Mouse (Mus musculus) lung, postnatal 0 days (tissue): Measurements from ENCODE around the gene Rbfox1.

Experiments used
- CTCF ChIP-seq: IDR thresholded peaks from 2 replicates; pipeline ENCODE4 v1.5.1; 2016; ENCODE audit warnings: antibody characterized with exemption, mild to moderate bottlenecking
- EP300 ChIP-seq: IDR thresholded peaks from 2 replicates; pipeline ENCODE4 v1.6.1; 2016; ENCODE audit warnings: antibody characterized with exemption, mild to moderate bottlenecking, control low read depth

- TF ChIP-seq CTCF (no peak), EP300 (no peak)
Measured at GRCm38 (mm10) chr16:6993180-6993579, 1108.0 kb downstream of the Rbfox1 start.
